Mouse (Mus musculus) cerebellum, adult (tissue): Measurements from ENCODE around the gene Pdpk1.

Experiments used
- ATAC-seq: cut with Nextera tagmentation; 2 replicates; pipeline ENCODE4 v1.9.2; 2017; ENCODE audit warnings: mild to moderate bottlenecking, moderate library complexity, mixed read lengths; ENCODE audit not compliant: insufficient number of reproducible peaks, low FRiP score, low TSS enrichment

Gene Pdpk1

DNA sequence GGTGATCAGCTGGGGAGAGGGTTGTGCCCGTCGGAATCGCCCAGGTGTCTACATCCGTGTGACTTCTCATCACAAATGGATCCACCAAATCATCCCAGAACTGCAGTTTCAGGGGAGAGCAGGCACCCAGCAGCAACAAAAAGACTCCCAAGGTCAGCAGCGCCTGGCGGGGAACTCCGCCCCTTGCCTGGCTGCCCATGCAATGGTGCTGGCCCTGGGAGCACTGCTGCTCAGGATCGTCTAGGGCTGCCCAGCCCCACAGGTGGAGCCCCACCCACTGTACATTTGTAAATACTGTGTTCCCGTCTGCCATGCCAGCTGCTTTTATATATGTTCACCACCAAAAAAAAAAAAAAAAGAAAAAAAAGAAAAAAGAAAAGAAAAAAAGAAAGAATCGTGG lies 105.1 kb downstream of the Pdpk1 start:
- ATAC-seq: no peak

DNA sequence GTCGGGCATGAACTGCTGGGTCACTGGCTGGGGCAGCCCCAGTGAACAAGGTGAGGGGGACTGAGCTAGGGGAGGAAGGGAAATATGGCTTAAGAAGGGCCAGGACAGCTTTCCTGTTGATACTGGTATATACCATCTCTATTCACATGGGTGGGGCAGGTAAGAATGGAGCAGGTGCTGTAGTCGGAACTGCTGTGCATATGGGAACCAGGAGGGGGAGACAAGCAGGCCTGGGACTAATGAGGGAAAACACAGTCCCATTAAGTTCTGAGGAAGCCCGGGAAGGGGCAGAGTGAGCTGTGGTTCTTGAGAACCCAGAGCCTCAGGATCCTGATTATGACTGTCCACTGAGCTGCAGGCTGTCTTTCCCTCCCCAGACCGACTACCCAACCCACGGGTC lies 106.2 kb downstream of the Pdpk1 start:
- no peak for ATAC-seq

DNA sequence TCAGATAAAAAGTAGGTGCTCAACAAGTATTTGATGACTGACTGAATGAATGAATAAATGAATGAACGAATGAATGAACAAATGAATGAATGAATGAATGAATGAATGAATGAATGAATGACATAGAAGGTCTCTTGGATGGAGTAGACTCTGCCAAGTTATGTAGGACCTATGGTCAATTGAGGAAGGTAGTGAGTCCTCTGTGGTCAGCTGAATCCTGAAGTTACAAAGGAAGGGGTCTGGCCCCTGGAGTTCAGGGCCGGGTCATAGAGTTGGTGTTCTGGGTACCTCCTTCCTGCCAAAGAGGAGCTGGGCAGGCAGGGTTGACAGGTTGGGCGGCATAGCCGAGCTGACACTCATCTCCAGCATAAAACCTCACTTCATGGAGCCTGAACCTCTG lies 112.9 kb downstream of the Pdpk1 start, which contains the start of gene Prss27:
TSS of gene Prss27 (plus strand) at position 301 of the 400 bp plus-strand sequence.
- ATAC-seq: no peak

DNA sequence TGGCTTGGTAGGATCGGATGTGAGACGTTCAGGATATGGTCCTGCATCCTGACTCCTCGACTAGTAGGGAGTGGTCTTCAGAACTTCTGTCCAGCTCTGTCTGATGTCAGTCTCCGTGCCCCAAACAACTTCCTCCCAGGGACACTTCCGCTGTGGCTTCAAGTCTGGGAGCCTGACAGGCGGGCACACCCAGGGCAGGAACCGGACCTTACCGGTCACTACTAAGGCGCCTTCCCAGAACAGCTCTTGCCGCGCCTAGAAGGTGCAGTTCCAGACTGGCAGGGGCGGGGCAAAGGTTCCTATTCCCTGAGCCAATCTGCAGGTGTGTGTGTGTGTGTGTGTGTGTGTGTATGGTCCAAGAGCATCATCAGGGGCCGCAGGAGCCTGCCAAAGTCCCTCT lies 113.4 kb downstream of the Pdpk1 start:
- no peak for ATAC-seq

DNA sequence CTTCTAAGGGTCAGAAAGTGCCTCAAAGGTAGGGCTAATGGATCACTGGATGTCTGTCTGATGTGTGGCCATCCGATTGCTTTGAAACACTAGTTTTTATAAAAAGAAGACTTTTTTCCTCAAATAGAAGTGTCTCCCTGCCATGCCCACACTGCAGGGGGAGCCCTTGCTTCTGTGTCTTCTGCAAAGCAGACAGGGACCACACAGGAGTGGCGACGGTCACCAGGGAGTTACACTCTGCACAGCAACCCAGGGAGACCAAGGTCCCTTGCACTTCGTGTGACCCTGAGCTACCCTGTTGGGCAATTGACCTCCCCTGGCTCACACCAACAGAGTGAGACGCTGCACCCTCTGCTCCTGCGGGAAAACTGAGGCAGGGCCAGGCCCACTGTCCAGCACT lies 113.8 kb downstream of the Pdpk1 start:
- no peak for ATAC-seq

DNA sequence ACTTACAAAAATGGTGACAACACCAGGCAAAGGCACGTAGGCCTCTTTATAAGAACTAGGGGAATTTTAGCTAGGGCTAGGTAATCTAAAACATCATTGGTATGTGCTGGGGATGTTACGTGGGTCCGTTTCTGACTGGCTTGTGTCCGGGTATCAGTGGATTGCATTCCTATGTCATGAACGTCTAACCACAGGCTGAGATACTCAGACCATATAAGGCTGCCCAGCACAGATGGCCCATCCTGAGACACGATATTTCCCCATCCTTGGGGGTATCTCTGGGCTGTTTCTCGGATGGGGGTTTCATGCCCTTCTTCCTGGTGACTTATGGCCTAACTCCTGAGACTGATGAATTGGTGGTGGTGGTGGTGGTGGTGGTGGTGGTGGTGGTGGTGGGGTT lies 115.6 kb downstream of the Pdpk1 start:
- ATAC-seq: no peak

DNA sequence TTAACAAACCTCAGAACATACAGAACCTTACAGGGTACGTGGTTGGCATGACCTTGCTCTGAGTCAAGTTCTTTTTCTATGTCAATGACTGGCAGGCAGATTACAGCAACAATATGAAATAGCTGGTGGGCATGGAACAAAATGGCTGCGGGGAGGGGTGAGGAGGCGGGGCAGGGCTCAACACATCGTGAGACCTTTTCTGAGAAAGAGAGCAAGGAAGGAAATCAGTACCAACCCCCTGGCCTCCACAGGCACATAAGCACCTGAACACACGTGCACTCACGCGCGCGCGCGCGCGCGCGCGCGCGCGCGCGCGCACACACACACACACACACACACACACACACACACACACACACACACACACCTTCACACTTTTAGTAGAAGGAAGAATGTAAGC lies 120.2 kb downstream of the Pdpk1 start:
- ATAC-seq: no peak

DNA sequence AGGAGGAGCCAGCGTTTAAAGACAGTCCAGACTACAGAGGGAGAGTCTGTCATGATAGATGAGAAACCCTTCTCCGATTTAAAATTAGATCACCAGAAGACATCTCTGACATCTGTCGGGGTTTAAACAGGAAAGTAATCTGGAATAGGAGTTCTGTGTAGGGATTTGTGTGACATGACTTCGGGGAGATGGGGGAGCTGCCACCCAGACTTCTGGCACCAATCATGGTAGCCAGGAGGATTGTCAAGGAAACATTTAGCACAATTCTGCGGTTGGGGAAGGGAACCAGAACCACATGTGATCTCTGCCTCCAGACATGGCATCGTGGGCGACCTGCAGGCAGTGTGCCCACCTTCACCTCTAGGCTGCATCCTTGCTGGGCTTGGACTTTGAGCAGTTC lies 121.2 kb downstream of the Pdpk1 start:
- ATAC-seq: no peak
